Mouse (Mus musculus): Measurements from ENCODE around the gene Gm49361. TPM values are rescaled to one million over a fixed set of nuclear protein-coding genes. Genes with fewer than 3 reads are reported as not detected.
A peak's percentile ranks its signal among the peaks of the same experiment; 100 is the strongest.

Gm49361 gene
- total and polyA plus RNA-seq, 3 experiments: 1.9 to 2.2 TPM; not detected in 1

GRCm38 (mm10) chr14:57729364-57729763, 16.5 kb downstream of the Gm49361 start:
- Histone ChIP-seq H3K27ac (peak overlapping the region; percentile 69), H3K4me1 (ENCODE audit: control insufficient read depth, insufficient read depth, low read length) (peaks cover 26% of the 10 kb centered on the region), H3K4me3 (no peak overlapping the region), H3K36me3 (ENCODE audit: control insufficient read depth, insufficient read depth, low read length) (peaks cover 15% of the 10 kb centered on the region), H3K27me3 (ENCODE audit: control insufficient read depth, insufficient read depth, low read length) (no peaks in the 10 kb centered on the region), H3K9ac (ENCODE audit: low read depth, low read length) (0 out of 2 replicates have a peak overlapping the region, but pooled peaks have one; percentile 13), H3K79me2 (replicated peaks; ENCODE audit: control insufficient read depth, insufficient read depth, low read length) (peaks cover 2% of the 10 kb centered on the region)
- peak; percentile 68; the same call in 1 of the 2 replicates for TF ChIP-seq EP300 (IDR thresholded peaks at IDR 0.05; ENCODE audit: insufficient read depth, low read depth, low read length)
- no peak for TF ChIP-seq CTCF (IDR thresholded peaks at IDR 0.05)
- TF ChIP-seq POLR2A (IDR thresholded peaks at IDR 0.05; ENCODE audit: insufficient read depth, low read depth, low read length): no peak; the same call in 1 of the 2 replicates
- peak in 1 of 2 experiments; percentile 55 for DNase-seq
- intact Hi-C loops (cut with DNase I): no loop called here
- WGBS: 33% methylated on average over 8 of the region's 8 CpGs

- peaks cover 2% of the 10 kb centered on the region; the same call in 1 of the 2 replicates for H3K36me3 ChIP-seq (ENCODE audit: control insufficient read depth, insufficient read depth, low read length)
- TF ChIP-seq POLR2A (IDR thresholded peaks at IDR 0.05; ENCODE audit: insufficient read depth, low read depth, low read length) (no peak), CTCF (IDR thresholded peaks at IDR 0.05) (peak; percentile 58), EP300 (IDR thresholded peaks at IDR 0.05; ENCODE audit: insufficient read depth, low read depth, low read length) (no peak)
- no peak overlapping the region for H3K4me3 ChIP-seq
- peaks cover 22% of the 10 kb centered on the region for H3K4me1 ChIP-seq (ENCODE audit: control insufficient read depth, insufficient read depth, low read length)
- no peaks in the 10 kb centered on the region for H3K27me3 ChIP-seq (ENCODE audit: control insufficient read depth, insufficient read depth, low read length)
- peaks cover 5% of the 10 kb centered on the region for H3K79me2 ChIP-seq (replicated peaks; ENCODE audit: control insufficient read depth, insufficient read depth, low read length)
- H3K27ac ChIP-seq: no peak overlapping the region
- H3K9ac ChIP-seq (ENCODE audit: low read depth, low read length): no peak overlapping the region
- intact Hi-C loops (cut with DNase I): no loop called here
- WGBS: 83% methylated on average over 8 of the region's 8 CpGs
- no peak for DNase-seq
These were observed 19.7 kb downstream of the Gm49361 start for GRCm38 (mm10) chr14:57726172-57726571.

GRCm38 (mm10) chr14:57724473-57724872, 21.4 kb downstream of the Gm49361 start:
- H3K27me3 ChIP-seq (ENCODE audit: control insufficient read depth, insufficient read depth, low read length): no peaks in the 10 kb centered on the region
- peaks cover 6% of the 10 kb centered on the region for H3K79me2 ChIP-seq (replicated peaks; ENCODE audit: control insufficient read depth, insufficient read depth, low read length)
- H3K27ac ChIP-seq: no peak overlapping the region; the same call in 1 of the 2 replicates
- peaks cover 6% of the 10 kb centered on the region for H3K36me3 ChIP-seq (ENCODE audit: control insufficient read depth, insufficient read depth, low read length)
- TF ChIP-seq POLR2A (IDR thresholded peaks at IDR 0.05; ENCODE audit: insufficient read depth, low read depth, low read length) (no peak), EP300 (IDR thresholded peaks at IDR 0.05; ENCODE audit: insufficient read depth, low read depth, low read length) (no peak)
- H3K4me3 ChIP-seq: no peak overlapping the region
- H3K9ac ChIP-seq (ENCODE audit: low read depth, low read length): no peak overlapping the region
- WGBS: 47% methylated on average over 4 of the region's 4 CpGs
- peaks cover 6% of the 10 kb centered on the region for H3K4me1 ChIP-seq (ENCODE audit: control insufficient read depth, insufficient read depth, low read length)
- intact Hi-C loops (cut with DNase I): loop anchor here (2.0 kb wide), 1 partner anchor 14 kb away; no protein-coding TSS in a partner anchor
- DNase-seq: no peak

GRCm38 (mm10) chr14:57718245-57718644, 27.7 kb downstream of the Gm49361 start:
- TF ChIP-seq CTCF (IDR thresholded peaks at IDR 0.05) (no peak), POLR2A (IDR thresholded peaks at IDR 0.05; ENCODE audit: insufficient read depth, low read depth, low read length) (no peak), EP300 (IDR thresholded peaks at IDR 0.05; ENCODE audit: insufficient read depth, low read depth, low read length) (no peak)
- Histone ChIP-seq H3K9ac (ENCODE audit: low read depth, low read length) (no peak overlapping the region), H3K27ac (no peak overlapping the region), H3K27me3 (ENCODE audit: control insufficient read depth, insufficient read depth, low read length) (no peaks in the 10 kb centered on the region), H3K79me2 (replicated peaks; ENCODE audit: control insufficient read depth, insufficient read depth, low read length) (peaks cover 15% of the 10 kb centered on the region), H3K4me1 (ENCODE audit: control insufficient read depth, insufficient read depth, low read length) (peaks cover 10% of the 10 kb centered on the region), H3K36me3 (ENCODE audit: control insufficient read depth, insufficient read depth, low read length) (peaks cover 8% of the 10 kb centered on the region; the same call in 1 of the 2 replicates), H3K4me3 (no peak overlapping the region)
- no peak for DNase-seq
- 72% methylated on average over 4 of the region's 4 CpGs for WGBS
- intact Hi-C loops (cut with DNase I): no loop called here

GRCm38 (mm10) chr14:57716601-57717245, 29.2 kb downstream of the Gm49361 start:
- Histone ChIP-seq H3K36me3 (ENCODE audit: control insufficient read depth, insufficient read depth, low read length) (peaks cover 6% of the 10 kb centered on the region; the same call in 1 of the 2 replicates), H3K4me3 (no peak overlapping the region), H3K27ac (no peak overlapping the region), H3K79me2 (replicated peaks; ENCODE audit: control insufficient read depth, insufficient read depth, low read length) (peaks cover 13% of the 10 kb centered on the region), H3K27me3 (ENCODE audit: control insufficient read depth, insufficient read depth, low read length) (no peaks in the 10 kb centered on the region), H3K9ac (ENCODE audit: low read depth, low read length) (no peak overlapping the region), H3K4me1 (ENCODE audit: control insufficient read depth, insufficient read depth, low read length) (peaks cover 17% of the 10 kb centered on the region)
- DNase-seq: no peak
- intact Hi-C loops (cut with DNase I): no loop called here
- TF ChIP-seq CTCF (IDR thresholded peaks at IDR 0.05) (no peak), POLR2A (IDR thresholded peaks at IDR 0.05; ENCODE audit: insufficient read depth, low read depth, low read length) (no peak), EP300 (IDR thresholded peaks at IDR 0.05; ENCODE audit: insufficient read depth, low read depth, low read length) (no peak)
- 85% methylated on average over 4 of the region's 4 CpGs for WGBS

- Histone ChIP-seq H3K4me3 (no peak overlapping the region), H3K9ac (ENCODE audit: low read depth, low read length) (no peak overlapping the region), H3K27me3 (ENCODE audit: control insufficient read depth, insufficient read depth, low read length) (no peaks in the 10 kb centered on the region), H3K36me3 (ENCODE audit: control insufficient read depth, insufficient read depth, low read length) (peaks cover 12% of the 10 kb centered on the region), H3K4me1 (ENCODE audit: control insufficient read depth, insufficient read depth, low read length) (peaks cover 29% of the 10 kb centered on the region), H3K27ac (no peak overlapping the region), H3K79me2 (replicated peaks; ENCODE audit: control insufficient read depth, insufficient read depth, low read length) (peaks cover 9% of the 10 kb centered on the region)
- no peak for DNase-seq
- intact Hi-C loops (cut with DNase I): no loop called here
- TF ChIP-seq CTCF (IDR thresholded peaks at IDR 0.05) (no peak), POLR2A (IDR thresholded peaks at IDR 0.05; ENCODE audit: insufficient read depth, low read depth, low read length) (no peak), EP300 (IDR thresholded peaks at IDR 0.05; ENCODE audit: insufficient read depth, low read depth, low read length) (no peak)
- WGBS: 92% methylated on average over 1 of the region's 1 CpGs
These were observed 33.0 kb downstream of the Gm49361 start for GRCm38 (mm10) chr14:57712884-57713283.
